31 mouse cellular contexts compared by ENCODE assay signal in genomic region chr8:27903796-27904195, GRCm38 (mm10).
DNase-seq lines count a peak whose midpoint lies in the region; ATAC-seq lines count a peak whose summit lies in the region.
"Had no signal": no experiment of that assay in that cellular context is flagged by ENCODE, and none has a peak within 500 bp of the region (broad histone marks: within the 10 kb centered on the region; RNA-seq: fewer than 3 reads in every experiment).

No protein-coding gene starts in this region.

- WGBS in midbrain, embryonic 11.5 days: 11% methylated on average over 2 of the region's 2 CpGs
- WGBS in midbrain, embryonic 13.5 days: 13% methylated on average over 2 of the region's 2 CpGs

- no peaks in the 10 kb centered on the region for H3K36me3 ChIP-seq in midbrain, embryonic 11.5 days (ENCODE audit: control insufficient read depth, insufficient read depth, low read length)
- H3K36me3 ChIP-seq in midbrain, embryonic 13.5 days: no peaks in the 10 kb centered on the region
- H3K36me3 ChIP-seq: forebrain, embryonic 12.5 days; G1E; heart, embryonic 10.5 days; heart, embryonic 15.5 days; kidney, embryonic 15.5 days; limb, embryonic 13.5 days; lung, embryonic 15.5 days; midbrain, embryonic 12.5 days; neural tube, embryonic 13.5 days had no signal

- H3K4me3 ChIP-seq in midbrain, embryonic 11.5 days (ENCODE audit: low read depth, low read length): no peak overlapping the region
- H3K4me3 ChIP-seq in midbrain, embryonic 13.5 days (replicated peaks): no peak overlapping the region
- H3K4me3 ChIP-seq: erythroblast, embryonic 14.5 days; forebrain, embryonic 12.5 days; heart, embryonic 10.5 days; heart, embryonic 15.5 days; kidney, embryonic 15.5 days; layer of hippocampus, adult 2 months; left cerebral cortex, adult 2 months; limb, embryonic 13.5 days; lung, embryonic 15.5 days; midbrain, embryonic 12.5 days; neural tube, embryonic 13.5 days had no signal

- H3K4me2 ChIP-seq in midbrain, embryonic 11.5 days: no peak overlapping the region
- H3K4me2 ChIP-seq in midbrain, embryonic 13.5 days (replicated peaks): no peak overlapping the region
- H3K4me2 ChIP-seq: forebrain, embryonic 12.5 days; heart, embryonic 15.5 days; kidney, embryonic 15.5 days; limb, embryonic 13.5 days; liver, embryonic 11.5 days; lung, embryonic 15.5 days; midbrain, embryonic 12.5 days; neural tube, embryonic 13.5 days had no signal

- no peaks in the 10 kb centered on the region for H3K27me3 ChIP-seq in midbrain, embryonic 11.5 days (ENCODE audit: control insufficient read depth, insufficient read depth, low read length)
- no peaks in the 10 kb centered on the region for H3K27me3 ChIP-seq in midbrain, embryonic 13.5 days
- H3K27me3 ChIP-seq: forebrain, embryonic 12.5 days; heart, embryonic 15.5 days; kidney, embryonic 15.5 days; limb, embryonic 13.5 days; lung, embryonic 15.5 days; midbrain, embryonic 12.5 days; neural tube, embryonic 13.5 days had no signal

- H3K4me1 ChIP-seq in midbrain, embryonic 11.5 days (ENCODE audit: control insufficient read depth, insufficient read depth, low read length): no peaks in the 10 kb centered on the region
- peaks cover 8% of the 10 kb centered on the region; the same call in 1 of the 2 replicates for H3K4me1 ChIP-seq in midbrain, embryonic 13.5 days (replicated peaks)
- H3K4me1 ChIP-seq: heart, embryonic 10.5 days; heart, embryonic 15.5 days; kidney, embryonic 15.5 days; lung, embryonic 15.5 days; neural tube, embryonic 13.5 days had no signal

- peak; percentile 84 for DNase-seq in midbrain, embryonic 11.5 days (ENCODE audit: low spot score, missing footprints)
- peak; percentile 52 for DNase-seq in R1 (ENCODE audit: low read depth, low spot score)
- DNase-seq in embryo, embryonic 10 days (ENCODE audit: low spot score): peak; percentile 67
- DNase-seq in adrenal gland, adult 18-20 months (ENCODE audit: low spot score in 2 of 2): no peak
- DNase-seq in urinary bladder, postnatal 4 days (ENCODE audit: low spot score in 2 of 2): no peak
- DNase-seq: B cell, adult 2 months; cerebellum, adult 8-10 months; cerebellum, postnatal 25 days; gastrocnemius, postnatal 14 days; heart, postnatal 36 days; kidney, adult 18-20 months; kidney, postnatal 25 days; right cerebral cortex, postnatal 4 days; thymus, adult 18-20 months; thymus, postnatal 4 days had no signal

- ATAC-seq in midbrain, embryonic 11.5 days (ENCODE audit: low FRiP score): peak; percentile 79
- ATAC-seq in midbrain, embryonic 13.5 days: no peak
- ATAC-seq: hindbrain, embryonic 16.5 days had no signal

- H3K27ac ChIP-seq in midbrain, embryonic 11.5 days (ENCODE audit: low read depth, low read length): no peak overlapping the region
- no peak overlapping the region for H3K27ac ChIP-seq in midbrain, embryonic 13.5 days
- H3K27ac ChIP-seq: forebrain, embryonic 12.5 days; heart, embryonic 10.5 days; heart, embryonic 15.5 days; kidney, embryonic 15.5 days; layer of hippocampus, adult 2 months; left cerebral cortex, adult 2 months; limb, embryonic 13.5 days; lung, embryonic 15.5 days; midbrain, embryonic 12.5 days; neural tube, embryonic 13.5 days; stomach, postnatal 0 days had no signal

- H3K9me3 ChIP-seq in midbrain, embryonic 11.5 days (ENCODE audit: control insufficient read depth, low read length): no peaks in the 10 kb centered on the region
- H3K9me3 ChIP-seq in midbrain, embryonic 13.5 days: no peaks in the 10 kb centered on the region
- H3K9me3 ChIP-seq: forebrain, embryonic 12.5 days; G1E; heart, embryonic 10.5 days; heart, embryonic 15.5 days; kidney, embryonic 15.5 days; limb, embryonic 13.5 days; lung, embryonic 15.5 days; midbrain, embryonic 12.5 days; neural tube, embryonic 13.5 days had no signal

- no peak overlapping the region for H3K9ac ChIP-seq in midbrain, embryonic 11.5 days (ENCODE audit: low read length)
- H3K9ac ChIP-seq in midbrain, embryonic 13.5 days (replicated peaks): no peak overlapping the region
- H3K9ac ChIP-seq: forebrain, embryonic 12.5 days; heart, embryonic 15.5 days; kidney, embryonic 15.5 days; limb, embryonic 13.5 days; lung, embryonic 15.5 days; midbrain, embryonic 12.5 days; neural tube, embryonic 13.5 days had no signal

Comparison
In these comparisons a context has a peak if more than half of its experiments do, and no peak if none do; other contexts are left out.
1. DNase-seq: peak in midbrain, embryonic 11.5 days (single experiment), R1 (single experiment) and embryo, embryonic 10 days (single experiment); none in adrenal gland, adult 18-20 months (0 of 2) and urinary bladder, postnatal 4 days (0 of 2).